Mouse (Mus musculus) cerebellum, postnatal 10 days (tissue): ENCODE measurements around the gene Pkd1.
A peak's percentile ranks its signal among the peaks of the same experiment; 100 is the strongest.

ENCODE experiments used
- DNase-seq, 2 experiments: peaks; one replicate each; pipeline ENCODE4 v3.0.0; 2021; ENCODE audit warnings: mixed read lengths in 2 of 2

Pkd1 gene

GRCm38 (mm10) chr17:24567034-24567779, 17.6 kb downstream of the Pkd1 start:
- DNase-seq: peak in 1 of 2 experiments; percentile 35

- peak in 1 of 2 experiments; percentile 47 for DNase-seq
Observed at GRCm38 (mm10) chr17:24569837-24570236, 20.2 kb downstream of the Pkd1 start.

- DNase-seq: no peak
Observed at GRCm38 (mm10) chr17:24572651-24573245, 23.1 kb downstream of the Pkd1 start.

- DNase-seq: no peak
Observed at GRCm38 (mm10) chr17:24573811-24574210, 24.2 kb downstream of the Pkd1 start.

- DNase-seq: no peak
Observed at GRCm38 (mm10) chr17:24579532-24579931, 29.9 kb downstream of the Pkd1 start.

GRCm38 (mm10) chr17:24580287-24580686, 30.7 kb downstream of the Pkd1 start:
- DNase-seq: peak in 1 of 2 experiments; percentile 36

GRCm38 (mm10) chr17:24583599-24584460, 34.2 kb downstream of the Pkd1 start:
- no peak for DNase-seq

- DNase-seq: no peak
Observed at GRCm38 (mm10) chr17:24584520-24584919, 34.9 kb downstream of the Pkd1 start.

GRCm38 (mm10) chr17:24586532-24586931, 36.9 kb downstream of the Pkd1 start:
- DNase-seq: no peak

- DNase-seq: peak; percentile 62 to 67
Observed at GRCm38 (mm10) chr17:24590943-24591342, 41.3 kb downstream of the Pkd1 start.

GRCm38 (mm10) chr17:24591695-24592094, 42.1 kb downstream of the Pkd1 start:
- no peak for DNase-seq

- DNase-seq: no peak
Observed at GRCm38 (mm10) chr17:24593248-24593647, 43.6 kb downstream of the Pkd1 start.

GRCm38 (mm10) chr17:24593992-24594890, 44.6 kb downstream of the Pkd1 start:
- DNase-seq: peak; percentile 34 to 44

GRCm38 (mm10) chr17:24595126-24596072, 45.8 kb downstream of the Pkd1 start:
- DNase-seq: peak; percentile 71 to 74

GRCm38 (mm10) chr17:24596073-24596466, 46.4 kb downstream of the Pkd1 start:
- peak in 1 of 2 experiments; percentile 29 for DNase-seq

- DNase-seq: peak; percentile 63 to 76
Observed at GRCm38 (mm10) chr17:24596471-24597183, 47.0 kb downstream of the Pkd1 start.

- DNase-seq: peak in 1 of 2 experiments; percentile 26
Observed at GRCm38 (mm10) chr17:24597989-24598388, 48.4 kb downstream of the Pkd1 start.

GRCm38 (mm10) chr17:24600502-24600901, 50.9 kb downstream of the Pkd1 start:
- DNase-seq: peak; percentile 37 to 40

GRCm38 (mm10) chr17:24603961-24604360, 54.3 kb downstream of the Pkd1 start:
- DNase-seq: no peak

GRCm38 (mm10) chr17:24604557-24604956, 54.9 kb downstream of the Pkd1 start:
- no peak for DNase-seq
